Mouse (Mus musculus): ENCODE measurements at regions not wholly inside any gene's neighbourhood (a gene's known extent, or its start where the extent isn't known, plus 50 kb on each side); places are given as distances from the start of the nearest gene placed in this dataset.

GRCm38 (mm10) chr1:23602710-23603291, 158.8 kb upstream of the B3gat2 start:
- no peak for DNase-seq (ENCODE audit: low spot score)

- DNase-seq (ENCODE audit: low spot score), result no peak
Measured at GRCm38 (mm10) chr1:23629366-23629765, 132.2 kb upstream of the B3gat2 start.

GRCm38 (mm10) chr1:23645093-23645492, 116.5 kb upstream of the B3gat2 start:
- DNase-seq (ENCODE audit: low spot score), result no peak

- DNase-seq (ENCODE audit: low spot score), result no peak
Measured at GRCm38 (mm10) chr1:23648875-23649506, 112.6 kb upstream of the B3gat2 start.

GRCm38 (mm10) chr1:23649886-23650285, 111.7 kb upstream of the B3gat2 start:
- no peak for DNase-seq (ENCODE audit: low spot score)

GRCm38 (mm10) chr1:23653628-23654027, 107.9 kb upstream of the B3gat2 start:
- no peak for DNase-seq (ENCODE audit: low spot score)

GRCm38 (mm10) chr1:23655768-23656167, 105.8 kb upstream of the B3gat2 start:
- no peak for DNase-seq (ENCODE audit: low spot score)

GRCm38 (mm10) chr1:23656302-23656701, 105.3 kb upstream of the B3gat2 start:
- DNase-seq (ENCODE audit: low spot score), result no peak

- DNase-seq (ENCODE audit: low spot score), result no peak
Measured at GRCm38 (mm10) chr1:23656718-23657117, 104.8 kb upstream of the B3gat2 start.

- DNase-seq (ENCODE audit: low spot score), result no peak
Measured at GRCm38 (mm10) chr1:23670514-23670913, 91.0 kb upstream of the B3gat2 start.

- no peak for DNase-seq (ENCODE audit: low spot score)
Measured at GRCm38 (mm10) chr1:23674357-23674756, 87.2 kb upstream of the B3gat2 start.

GRCm38 (mm10) chr1:23676301-23676700, 85.3 kb upstream of the B3gat2 start:
- DNase-seq (ENCODE audit: low spot score), result no peak

- no peak for DNase-seq (ENCODE audit: low spot score)
Measured at GRCm38 (mm10) chr1:23689398-23689797, 72.2 kb upstream of the B3gat2 start.

- DNase-seq (ENCODE audit: low spot score), result peak; percentile 1
Measured at GRCm38 (mm10) chr1:23705489-23705888, 56.1 kb upstream of the B3gat2 start.

- DNase-seq (ENCODE audit: low spot score), result no peak
Measured at GRCm38 (mm10) chr1:23706450-23706849, 55.1 kb upstream of the B3gat2 start.
